Mouse (Mus musculus) urinary bladder, postnatal 25 days (tissue): ENCODE measurements around the gene Bend7.
A peak's percentile ranks its signal among the peaks of the same experiment; 100 is the strongest.

Experiments
- DNase-seq: peaks from one replicate; pipeline ENCODE4 v3.0.0; 2022; ENCODE audit warnings: low spot score

Bend7 gene

DNA sequence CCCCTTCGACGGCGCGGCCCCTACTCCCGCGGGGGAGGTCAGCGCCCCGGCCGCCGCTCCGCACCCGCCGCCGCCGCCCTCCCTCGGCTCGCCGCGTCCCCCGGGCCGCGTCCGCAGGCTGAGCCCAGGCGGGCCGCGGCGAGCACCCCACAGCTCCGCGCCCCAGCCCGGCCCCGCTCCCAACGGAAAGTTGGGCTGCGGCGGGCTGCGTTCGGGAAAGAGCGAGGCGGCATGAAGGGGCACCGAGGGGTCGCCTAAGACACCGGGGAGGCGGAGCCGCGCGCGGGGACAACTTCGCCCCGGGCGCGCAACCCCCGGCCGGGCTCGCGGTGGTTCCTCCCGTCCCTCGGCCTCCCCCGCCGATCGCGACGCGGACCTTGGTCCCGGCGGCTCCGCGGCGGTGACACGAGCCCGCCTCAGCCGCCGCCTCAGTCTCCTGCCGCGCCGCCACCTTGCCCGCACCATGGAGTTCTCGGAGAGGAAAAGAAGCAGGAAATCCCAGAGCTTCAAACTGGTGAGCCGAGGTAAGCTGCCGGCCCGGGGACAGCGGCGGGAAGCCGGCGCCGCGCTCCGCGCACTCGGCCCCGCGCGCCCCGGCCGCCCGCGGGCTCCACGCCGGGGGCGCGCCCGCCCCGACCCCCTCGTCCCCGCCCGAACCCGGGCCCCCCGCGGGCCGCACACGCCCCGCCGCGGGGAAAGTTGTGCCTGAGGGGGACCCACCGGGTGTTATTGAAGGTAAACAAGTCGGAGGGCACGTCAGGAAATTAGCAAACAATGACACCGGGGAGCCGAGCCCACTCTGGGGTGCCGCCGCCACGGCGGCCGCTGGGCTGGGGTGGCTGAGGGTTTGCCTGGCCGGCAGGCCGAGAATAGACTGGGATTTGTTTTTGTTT, at the start of gene Bend7:
TSS of gene Bend7 (plus strand) at position 63 of the 893 bp plus-strand sequence.
- DNase-seq, result peak; percentile 20

DNA sequence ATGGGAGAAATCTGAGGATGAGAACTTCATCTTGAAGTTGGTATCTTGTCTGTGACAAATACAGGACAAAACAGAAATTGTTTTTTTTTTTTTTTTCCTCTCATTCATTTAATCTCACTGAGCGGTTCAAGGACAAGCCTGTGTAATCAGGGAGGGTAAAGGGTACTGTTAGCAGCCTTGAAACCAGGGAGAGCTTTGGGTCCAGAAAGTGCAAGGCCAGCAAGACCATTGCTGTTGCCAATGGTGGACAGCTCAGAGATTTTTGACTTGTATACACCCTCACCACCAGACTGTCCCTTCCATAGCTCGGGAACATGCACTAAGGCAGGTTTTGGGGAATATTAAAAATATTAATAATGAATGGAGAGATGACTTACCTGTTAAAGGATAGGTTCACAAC, 49.0 kb upstream of the Bend7 start:
- no peak for DNase-seq

- no peak for DNase-seq
Measured at GRCm38 (mm10) chr2:4669701-4670100, 47.9 kb upstream of the Bend7 start.

DNA sequence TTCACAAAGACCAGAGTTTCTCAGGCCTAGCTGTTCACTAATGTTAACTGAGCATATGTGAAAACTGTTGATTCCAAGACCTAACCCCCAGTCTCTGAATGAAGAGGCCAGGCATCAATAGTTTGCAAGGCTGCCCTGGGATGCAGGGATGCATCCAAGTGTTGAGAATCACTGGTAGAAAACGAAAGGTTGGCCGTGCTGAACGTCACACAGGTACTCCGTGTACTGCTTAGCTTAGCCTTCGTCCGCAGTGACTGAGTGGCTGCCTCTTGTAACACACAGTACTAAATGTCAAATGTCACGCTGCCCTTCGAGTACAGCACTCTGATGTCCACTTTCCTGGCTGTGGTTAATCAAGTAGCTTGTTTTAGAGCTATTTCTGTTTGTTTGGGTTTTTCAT, 46.0 kb upstream of the Bend7 start:
- no peak for DNase-seq

DNA sequence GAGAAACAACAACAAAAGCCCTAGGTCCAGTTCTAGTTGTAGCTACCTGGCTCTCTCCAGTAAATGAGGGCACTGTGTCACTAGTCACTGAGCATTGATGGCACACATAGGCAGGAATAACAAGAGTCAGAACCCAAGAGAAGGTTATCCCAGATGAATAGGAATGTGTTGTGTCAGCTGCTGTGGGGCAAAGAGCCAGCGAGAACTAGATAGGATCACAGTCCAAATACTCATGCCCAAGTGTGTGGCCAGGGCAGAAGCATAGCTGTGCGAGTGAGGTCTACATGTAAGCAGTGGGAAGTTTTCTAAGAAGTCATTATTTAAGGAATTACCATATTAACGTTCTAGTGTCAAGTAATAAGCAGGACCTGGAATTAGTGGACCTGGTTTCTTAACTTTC, 37.7 kb upstream of the Bend7 start:
- no peak for DNase-seq

- DNase-seq, result no peak
Measured at GRCm38 (mm10) chr2:4711262-4711661, 6.4 kb upstream of the Bend7 start.

- DNase-seq, result peak; percentile 31
Measured at GRCm38 (mm10) chr2:4717081-4717768, 406 bp upstream of the Bend7 start.

GRCm38 (mm10) chr2:4723088-4723487, 5.5 kb downstream of the Bend7 start:
- DNase-seq, result no peak

GRCm38 (mm10) chr2:4730161-4730560, 12.5 kb downstream of the Bend7 start:
- DNase-seq, result no peak

DNA sequence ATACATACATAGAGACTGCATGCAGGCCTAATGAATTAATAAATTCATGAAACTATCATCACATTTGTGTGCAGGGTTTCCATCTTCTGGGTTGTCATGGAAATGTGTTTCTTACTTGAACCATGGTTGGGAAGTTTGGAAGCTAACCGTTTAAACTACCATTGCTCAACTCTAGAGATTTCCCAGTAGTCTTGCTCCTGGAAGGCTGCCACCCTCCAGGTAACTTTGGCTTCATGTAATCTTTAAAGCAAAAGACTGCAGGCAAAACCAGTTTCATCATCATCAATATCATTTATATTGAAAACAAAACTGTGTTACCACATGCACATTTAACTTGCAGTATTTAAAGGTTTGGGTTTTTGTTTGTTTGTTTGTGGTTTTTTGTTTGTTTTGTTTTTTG, 16.3 kb downstream of the Bend7 start:
- DNase-seq, result no peak

- DNase-seq, result no peak
Measured at GRCm38 (mm10) chr2:4736095-4736797, 18.6 kb downstream of the Bend7 start.

GRCm38 (mm10) chr2:4736798-4737155, 19.1 kb downstream of the Bend7 start:
- no peak for DNase-seq

DNA sequence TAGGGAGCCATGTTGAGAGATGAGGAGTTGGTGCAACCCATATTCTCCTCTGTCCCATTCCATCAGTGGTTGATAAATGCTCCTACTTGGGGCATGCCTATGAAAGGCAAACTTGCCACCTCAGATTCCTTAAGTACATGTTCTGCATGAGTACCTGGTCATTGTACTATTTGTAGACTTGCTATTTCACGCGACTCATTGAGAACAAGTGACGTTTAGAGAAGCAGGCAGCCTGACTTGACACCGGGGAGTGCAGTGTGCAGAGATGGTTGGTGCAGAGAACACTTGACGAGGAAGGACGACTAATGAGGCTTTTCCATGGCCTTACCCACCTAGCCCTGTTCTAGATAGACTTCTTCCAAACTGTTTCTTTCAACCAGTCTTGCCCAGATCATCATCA, 34.3 kb downstream of the Bend7 start:
- no peak for DNase-seq

DNA sequence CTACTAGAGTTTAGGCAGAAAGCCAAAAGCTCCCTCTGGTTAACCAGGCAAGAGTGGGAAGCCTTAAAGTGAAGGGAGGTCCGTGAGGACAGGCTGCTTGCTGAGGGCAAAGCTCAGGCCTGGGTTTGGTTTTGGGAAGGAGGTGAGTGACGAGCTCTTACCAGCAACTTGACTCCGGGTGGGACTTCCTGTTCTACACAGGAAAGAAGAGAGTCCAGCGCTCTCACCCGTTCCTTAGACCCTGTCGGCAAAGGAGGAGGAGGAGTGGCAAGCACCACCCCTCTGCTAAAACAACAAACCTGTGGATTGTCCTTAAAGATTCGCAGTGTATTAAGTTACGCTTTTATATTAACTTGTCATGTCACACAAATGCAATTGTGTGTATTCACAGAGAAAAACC, 38.1 kb downstream of the Bend7 start:
- no peak for DNase-seq

GRCm38 (mm10) chr2:4757218-4757617, 39.6 kb downstream of the Bend7 start:
- DNase-seq, result no peak

DNA sequence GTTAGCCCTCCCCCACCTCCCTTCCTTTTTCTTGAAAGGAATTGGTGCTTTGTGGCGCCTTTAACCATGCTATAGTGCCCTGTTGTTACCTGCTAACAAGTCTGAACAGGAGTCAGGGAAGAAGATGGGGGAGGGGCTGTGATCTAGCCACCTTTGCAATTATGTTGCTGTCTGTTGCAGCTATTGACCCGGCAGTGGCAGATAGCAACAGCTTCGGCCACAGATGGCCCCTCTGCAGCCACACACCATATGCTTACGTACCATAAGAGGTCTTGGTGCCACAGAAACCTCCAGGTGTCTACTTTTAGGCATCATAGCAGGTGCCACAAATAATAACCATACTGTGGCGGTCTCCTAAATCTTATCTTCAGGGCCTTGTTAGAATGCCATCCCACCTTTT, 43.1 kb downstream of the Bend7 start:
- DNase-seq, result no peak

DNA sequence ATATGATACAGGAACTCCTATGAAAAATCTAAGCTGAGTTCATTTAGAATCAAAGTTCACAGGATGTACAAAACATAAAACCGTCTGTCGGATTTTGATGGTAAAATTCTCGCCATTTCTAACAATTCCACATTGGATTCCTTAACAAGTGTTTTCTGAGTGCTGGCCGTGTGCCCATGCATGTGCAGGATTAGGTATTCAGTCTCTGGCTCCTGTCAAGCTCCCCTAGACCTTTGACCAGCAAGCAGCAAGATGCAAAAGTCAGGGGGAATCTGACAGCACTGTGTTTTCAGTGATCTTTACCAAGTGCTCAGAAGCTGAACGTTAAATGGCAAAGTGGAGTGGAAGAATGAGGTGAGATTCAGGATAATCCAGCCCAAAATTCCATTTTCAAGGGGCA, 44.3 kb downstream of the Bend7 start:
- DNase-seq, result no peak

DNA sequence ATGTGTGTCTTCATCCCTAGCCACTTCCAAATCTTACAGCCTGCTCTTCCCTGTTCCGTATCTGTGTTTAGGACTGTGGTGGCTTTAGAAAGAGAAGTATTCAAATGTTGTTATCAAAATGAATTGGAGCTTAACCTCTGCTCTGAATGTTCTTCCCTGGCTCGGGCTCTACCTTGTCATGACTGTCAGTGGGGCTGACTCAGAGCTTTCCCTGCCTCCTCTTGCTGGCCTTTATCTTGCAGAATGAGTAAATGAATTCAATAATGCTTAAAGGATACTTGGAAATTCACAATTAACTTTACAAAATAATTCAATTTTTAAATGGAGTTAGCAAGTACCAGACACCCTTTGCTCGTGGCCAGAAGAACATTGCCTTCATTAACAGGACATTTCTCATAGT, 46.4 kb downstream of the Bend7 start:
- DNase-seq, result no peak

DNA sequence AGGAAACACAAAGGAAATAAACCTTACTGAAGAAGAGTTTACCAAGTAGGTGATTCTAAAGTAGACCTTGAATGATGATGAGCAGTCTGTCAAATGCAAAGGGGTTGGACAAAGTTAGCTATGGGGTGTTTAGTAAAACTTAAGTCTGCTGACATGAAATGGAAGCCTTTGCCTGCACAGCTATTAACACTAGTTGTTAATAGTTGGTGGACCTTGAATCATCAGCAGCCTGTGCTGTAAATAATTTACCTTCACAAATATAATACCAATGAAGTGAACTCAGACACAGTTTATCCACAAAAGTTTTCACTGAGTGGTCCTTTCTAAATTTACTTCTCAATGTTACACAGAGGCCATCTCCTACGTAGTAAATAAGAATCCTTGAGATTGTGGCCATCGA, 52.7 kb downstream of the Bend7 start:
- DNase-seq, result no peak

DNA sequence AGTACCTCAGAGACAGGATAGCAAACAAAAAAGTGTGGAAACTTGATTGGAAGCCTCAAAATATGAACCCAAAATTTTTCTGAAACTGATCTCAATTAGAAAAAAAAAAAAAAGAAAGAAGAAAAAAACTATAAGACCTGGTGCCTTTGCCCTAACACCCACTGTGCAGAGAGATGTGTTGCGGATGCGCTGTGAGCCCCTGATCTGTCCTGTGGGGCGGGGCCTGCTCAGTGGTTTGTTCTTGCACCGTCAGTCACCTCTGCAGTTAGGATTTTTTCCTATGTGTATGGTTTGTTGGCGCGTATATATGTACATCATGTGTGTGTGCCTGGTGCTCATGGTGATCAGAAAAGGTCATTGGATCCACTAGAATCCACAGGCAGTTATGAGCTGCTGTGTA, 56.3 kb downstream of the Bend7 start:
- no peak for DNase-seq

GRCm38 (mm10) chr2:4777291-4777690, 59.7 kb downstream of the Bend7 start:
- DNase-seq, result no peak

DNA sequence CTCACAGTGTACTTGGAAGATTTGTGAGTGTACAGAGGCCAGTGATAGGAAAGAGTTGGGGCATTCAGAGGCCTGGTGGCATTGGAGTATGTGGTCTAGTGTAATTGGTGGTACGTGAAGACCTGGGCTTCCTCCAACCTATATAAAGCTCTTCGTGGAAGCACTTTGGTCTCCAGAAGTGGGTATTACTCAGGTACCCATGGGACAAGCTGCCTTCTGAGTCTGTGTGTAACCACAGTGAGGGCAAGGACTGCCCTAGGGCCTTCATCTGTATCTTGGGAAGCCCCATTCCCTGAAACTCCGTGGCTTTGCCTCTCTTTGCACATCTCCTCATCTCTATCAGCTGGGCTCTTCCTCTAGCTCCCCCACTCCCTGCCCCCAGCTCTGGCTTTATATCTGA, 64.0 kb downstream of the Bend7 start:
- no peak for DNase-seq

DNA sequence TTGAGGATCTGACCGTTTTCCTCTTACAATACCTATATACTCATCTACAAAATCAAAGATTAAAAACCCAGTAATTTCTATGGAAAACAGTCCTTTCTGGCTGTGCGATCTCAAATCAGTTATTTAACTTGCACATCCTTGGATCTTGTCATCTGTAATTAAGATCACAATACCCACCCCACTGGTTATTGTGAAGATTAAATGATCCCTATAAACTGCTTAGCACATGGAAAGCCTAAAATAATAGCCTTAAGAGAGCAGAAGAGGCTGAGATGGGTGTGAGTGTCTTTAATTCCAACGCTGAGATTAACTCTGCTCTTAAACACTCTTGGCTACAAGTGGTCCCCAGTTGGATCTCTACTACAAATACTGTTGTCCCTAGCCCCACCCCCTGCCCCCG, 64.8 kb downstream of the Bend7 start:
- no peak for DNase-seq
